Mouse (Mus musculus) hindbrain, postnatal 0 days (tissue): Measurements from ENCODE around the gene Rab19. TPM values are rescaled to one million over a fixed set of nuclear protein-coding genes. Genes with fewer than 3 reads are reported as not detected.
A peak's percentile ranks its signal among the peaks of the same experiment; 100 is the strongest.
"Not testable (repeated sequence)": the region's sequence is repeated elsewhere in the genome, so short reads cannot be mapped to it uniquely, and the experiment has no call there.

ENCODE experiments used
- ATAC-seq: fragments of 200-750 bp; cut with Nextera tagmentation; 2 replicates; pipeline ENCODE4 v1.8.0; 2017; ENCODE audit warnings: mild to moderate bottlenecking, moderate TSS enrichment, moderate library complexity
- DNase-seq: peaks from one replicate; pipeline ENCODE4 v3.0.0-alpha.2; 2015; ENCODE audit warnings: low spot score
- H3K27ac ChIP-seq: fragments of 300-500 bp; sonication (generic); 2 replicates; pipeline ENCODE4 v1.5.1; 2014; ENCODE audit warnings: mild to moderate bottlenecking
- H3K27me3 ChIP-seq: fragments of 300-500 bp; sonication (generic); 2 replicates; pipeline ENCODE4 v1.6.1; 2014; ENCODE audit warnings: low read length, mixed read lengths; ENCODE audit not compliant: insufficient read depth
- H3K36me3 ChIP-seq: fragments of 300-500 bp; sonication (generic); 2 replicates; pipeline ENCODE4 v1.6.1; 2014; ENCODE audit warnings: low read length, mixed read lengths; ENCODE audit not compliant: insufficient read depth
- H3K4me1 ChIP-seq: fragments of 300-500 bp; sonication (generic); 2 replicates; pipeline ENCODE4 v1.6.1; 2014; ENCODE audit warnings: antibody characterized with exemption, low read length, mixed read lengths; ENCODE audit not compliant: insufficient read depth
- H3K4me2 ChIP-seq: fragments of 300-500 bp; sonication (generic); 2 replicates; pipeline ENCODE4 v1.6.1; 2014; ENCODE audit warnings: low read depth, mild to moderate bottlenecking, low read length, moderate library complexity, mixed read lengths
- H3K4me3 ChIP-seq: fragments of 300-500 bp; sonication (generic); 2 replicates; pipeline ENCODE4 v1.5.1; 2014; ENCODE audit warnings: low read length
- H3K9ac ChIP-seq: fragments of 300-500 bp; sonication (generic); replicated peaks from 2 replicates; pipeline ENCODE4 v1.6.1; 2014; ENCODE audit warnings: mild to moderate bottlenecking, low read length, moderate library complexity, mixed read lengths
- H3K9me3 ChIP-seq: fragments of 300-500 bp; sonication (generic); 2 replicates; pipeline ENCODE4 v1.6.1; 2016; ENCODE audit warnings: low read length, mixed read lengths
- CTCF ChIP-seq: IDR thresholded peaks from 2 replicates; pipeline ENCODE4 v1.5.1; 2016; ENCODE audit warnings: antibody characterized with exemption, control low read depth, low read depth
- WGBS: fragments of 180-500 bp; shearing (Covaris S2); extraction: QIAGEN DNeasy Blood & Tissue Kit; methylation state at CpG from one replicate; pipeline ENCODE4 v1.1.7; 2014; 5-methylcytosine and 5-hydroxymethylcytosine counted together
- polyA plus RNA-seq: library from polyadenylated mRNA; unstranded; fragments of >200 nt; fragmentation: Nextera tagmentation; extraction: Ambion mirVana; gene quantifications from 2 replicates; pipeline ENCODE4 v1.2.1, GENCODE M21; 2015
- total RNA-seq: library from RNA; depleted of rRNA; stranded (reverse); fragments of >200 nt; gene quantifications from 2 replicates; pipeline ENCODE4 v1.2.3, GENCODE M21; 2014

Gene Rab19
- total and polyA plus RNA-seq, 2 experiments from 2014 or later: 0.33 to 0.47 TPM

GRCm38 (mm10) chr6:39372042-39372441, 8.9 kb upstream of the Rab19 start:
- TF ChIP-seq CTCF: no peak
- Histone ChIP-seq H3K27ac (no peak overlapping the region), H3K4me3 (no peak overlapping the region), H3K9me3 (no peaks in the 10 kb centered on the region), H3K36me3 (no peaks in the 10 kb centered on the region), H3K4me1 (0 out of 2 replicates have a peak, but pooled peaks cover 3% of the 10 kb centered on the region), H3K4me2 (no peak overlapping the region), H3K27me3 (no peaks in the 10 kb centered on the region), H3K9ac (no peak overlapping the region)
- no peak for DNase-seq
- ATAC-seq: no peak

- no peak for DNase-seq
- no peak overlapping the region for H3K9ac ChIP-seq
- no peaks in the 10 kb centered on the region for H3K36me3 ChIP-seq
- H3K27me3 ChIP-seq: no peaks in the 10 kb centered on the region
- 0 out of 2 replicates have a peak, but pooled peaks cover 3% of the 10 kb centered on the region for H3K4me1 ChIP-seq
- H3K9me3 ChIP-seq: no peaks in the 10 kb centered on the region
- ATAC-seq: no peak
- no peak overlapping the region for H3K27ac ChIP-seq
- WGBS: 59% methylated on average over 7 of the region's 7 CpGs
- no peak overlapping the region for H3K4me3 ChIP-seq
- TF ChIP-seq CTCF: no peak
- H3K4me2 ChIP-seq: no peak overlapping the region
Observed at GRCm38 (mm10) chr6:39372727-39373126, 8.2 kb upstream of the Rab19 start.

- H3K9ac ChIP-seq: no peak overlapping the region
- 0 out of 2 replicates have a peak, but pooled peaks cover 3% of the 10 kb centered on the region for H3K4me1 ChIP-seq
- no peaks in the 10 kb centered on the region for H3K36me3 ChIP-seq
- H3K4me3 ChIP-seq: no peak overlapping the region
- H3K27me3 ChIP-seq: no peaks in the 10 kb centered on the region
- 77% methylated on average over 4 of the region's 4 CpGs for WGBS
- ATAC-seq (no peak), DNase-seq (no peak)
- no peaks in the 10 kb centered on the region for H3K9me3 ChIP-seq
- no peak overlapping the region for H3K27ac ChIP-seq
- TF ChIP-seq CTCF: no peak
- H3K4me2 ChIP-seq: no peak overlapping the region
Observed at GRCm38 (mm10) chr6:39373301-39373955, 7.5 kb upstream of the Rab19 start.

GRCm38 (mm10) chr6:39376775-39377174, 4.2 kb upstream of the Rab19 start:
- no peak for DNase-seq
- no peaks in the 10 kb centered on the region for H3K36me3 ChIP-seq
- ATAC-seq: no peak
- 16% methylated on average over 9 of the region's 9 CpGs for WGBS
- peak overlapping the region; percentile 96 for H3K4me3 ChIP-seq
- peak overlapping the region; percentile 78 for H3K9ac ChIP-seq
- no peaks in the 10 kb centered on the region for H3K27me3 ChIP-seq
- peak overlapping the region; percentile 79 for H3K4me2 ChIP-seq
- H3K4me1 ChIP-seq: 0 out of 2 replicates have a peak, but pooled peaks cover 3% of the 10 kb centered on the region
- no peak overlapping the region for H3K27ac ChIP-seq
- no peak for TF ChIP-seq CTCF
- H3K9me3 ChIP-seq: no peaks in the 10 kb centered on the region

GRCm38 (mm10) chr6:39377311-39377827, 3.6 kb upstream of the Rab19 start, which contains the start of gene Slc37a3:
Gene Slc37a3, minus strand, starts transcription at chr6:39377675.
- Histone ChIP-seq H3K4me1 (0 out of 2 replicates have a peak, but pooled peaks cover 3% of the 10 kb centered on the region), H3K9ac (peak within 1 kb of the TSS; percentile 78), H3K27me3 (no peaks in the 10 kb centered on the region), H3K4me3 (peak within 1 kb of the TSS; percentile 96), H3K9me3 (no peaks in the 10 kb centered on the region), H3K36me3 (no peaks in the 10 kb centered on the region), H3K4me2 (peak within 1 kb of the TSS; percentile 79), H3K27ac (peak within 1 kb of the TSS; percentile 71)
- TF ChIP-seq CTCF: no peak
- DNase-seq (peak; percentile 93), ATAC-seq (peak; percentile 93)
- WGBS: under 1% methylated on average over 41 of the region's 43 CpGs

GRCm38 (mm10) chr6:39378161-39378835, 2.7 kb upstream of the Rab19 start:
- not testable (repeated sequence) for H3K27ac ChIP-seq, H3K27me3 ChIP-seq, H3K4me1 ChIP-seq, H3K4me3 ChIP-seq, H3K4me2 ChIP-seq, ATAC-seq, H3K9ac ChIP-seq, DNase-seq, H3K36me3 ChIP-seq, H3K9me3 ChIP-seq
- 76% methylated on average over 13 of the region's 13 CpGs for WGBS
